8 mouse cellular contexts compared by ENCODE assay signal in the genomic region with DNA sequence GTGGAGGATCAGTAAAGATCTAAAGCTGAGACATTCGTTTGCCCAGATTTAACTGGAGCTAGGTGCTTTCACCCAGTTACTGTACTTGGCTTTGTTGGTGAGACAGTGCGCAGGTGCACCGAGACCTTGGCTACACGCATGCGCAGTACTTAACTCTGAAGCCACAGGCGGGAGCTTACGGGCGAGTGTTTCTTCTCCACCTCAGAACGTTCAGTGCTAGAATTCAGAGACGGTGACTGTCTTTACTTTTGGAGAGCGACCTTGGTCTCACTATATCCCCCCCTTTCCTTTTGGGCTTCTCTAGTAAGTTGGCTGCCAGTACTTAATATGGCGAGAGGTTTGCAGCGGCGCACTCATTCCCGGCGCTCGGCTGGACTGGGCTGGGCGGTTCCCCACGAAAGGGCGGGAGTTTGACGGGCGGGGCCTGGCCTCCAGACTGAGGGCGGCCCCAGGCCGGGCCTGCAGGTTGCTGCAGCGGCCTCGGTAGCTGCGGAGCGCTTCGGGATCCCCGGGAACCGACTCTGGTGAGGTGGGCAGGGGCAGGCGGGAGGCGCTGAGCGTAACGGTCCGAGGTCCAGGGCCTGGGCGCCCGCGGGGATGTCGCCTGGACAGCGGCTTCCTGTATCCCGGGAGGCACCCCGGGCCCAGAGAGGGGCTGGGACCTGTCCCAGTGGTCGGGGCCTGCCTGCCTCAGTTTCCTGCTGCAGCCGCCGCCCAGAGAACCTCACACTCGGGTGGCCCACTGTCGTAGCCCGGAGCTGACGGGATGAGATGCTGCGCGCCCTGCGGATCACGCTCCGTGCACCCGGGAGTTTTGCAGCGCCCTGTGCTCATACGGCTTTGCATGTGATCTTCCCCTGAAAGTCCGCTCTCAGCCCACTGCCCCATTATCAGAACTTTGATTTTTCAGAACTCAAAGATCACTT. TPM values are rescaled to one million over a fixed set of nuclear protein-coding genes. Genes with fewer than 3 reads are reported as not detected.
DNase-seq lines count a peak whose midpoint lies in the region; ATAC-seq and TF ChIP-seq lines count a peak whose summit lies in the region.

A gene (plus strand): TSS at position 325 of the 926 bp plus-strand sequence.

- H3K9ac ChIP-seq in embryonic facial prominence, embryonic 15.5 days = peak within 1 kb of the TSS; percentile 95
- H3K9ac ChIP-seq in kidney, embryonic 14.5 days (ENCODE audit: low read depth, low read length) = peak within 1 kb of the TSS; percentile 96
- peak within 1 kb of the TSS; percentile 99 for H3K9ac ChIP-seq in limb, embryonic 15.5 days

- TF ChIP-seq CTCF in bone marrow, adult 2 months (IDR thresholded peaks at IDR 0.05; ENCODE audit: control insufficient read depth, insufficient read depth, low read length) = no peak

- no peaks in the 10 kb centered on the region; the same call in 1 of the 2 replicates for H3K4me1 ChIP-seq in bone marrow, adult 2 months (ENCODE audit: control insufficient read depth, insufficient read depth, low read length)
- H3K4me1 ChIP-seq in embryonic facial prominence, embryonic 15.5 days = peaks cover 9% of the 10 kb centered on the region; the same call in 1 of the 2 replicates
- H3K4me1 ChIP-seq in kidney, embryonic 14.5 days (ENCODE audit: control insufficient read depth, insufficient read depth, low read length) = peaks cover 5% of the 10 kb centered on the region; the same call in 1 of the 2 replicates
- H3K4me1 ChIP-seq in limb, embryonic 15.5 days = peaks cover 7% of the 10 kb centered on the region

- peak; percentile 96 for ATAC-seq in embryonic facial prominence, embryonic 15.5 days (ENCODE audit: insufficient number of reproducible peaks, low FRiP score, low TSS enrichment, low read depth)
- ATAC-seq in kidney, embryonic 14.5 days (ENCODE audit: low FRiP score, low TSS enrichment) = peak; percentile 98
- peak; percentile 98 for ATAC-seq in limb, embryonic 15.5 days (ENCODE audit: insufficient number of reproducible peaks, low FRiP score, low TSS enrichment, low read depth)

- peak; percentile 81; the same call in 1 of the 2 replicates for TF ChIP-seq POLR2A in bone marrow, adult 2 months (IDR thresholded peaks at IDR 0.05; ENCODE audit: borderline replicate concordance, control insufficient read depth, low read depth, low read length)

- H3K36me3 ChIP-seq in embryonic facial prominence, embryonic 15.5 days = no peaks in the 10 kb centered on the region
- no peaks in the 10 kb centered on the region for H3K36me3 ChIP-seq in kidney, embryonic 14.5 days (ENCODE audit: control insufficient read depth, insufficient read depth, low read length)
- peaks cover 9% of the 10 kb centered on the region; the same call in 1 of the 2 replicates for H3K36me3 ChIP-seq in limb, embryonic 15.5 days

- peak within 1 kb of the TSS; percentile 58 for H3K4me2 ChIP-seq in embryonic facial prominence, embryonic 15.5 days (replicated peaks)
- H3K4me2 ChIP-seq in kidney, embryonic 14.5 days (replicated peaks; ENCODE audit: low read depth, low read length) = peak within 1 kb of the TSS; percentile 60
- peak within 1 kb of the TSS; percentile 56 for H3K4me2 ChIP-seq in limb, embryonic 15.5 days

- peak within 1 kb of the TSS; percentile 83 for H3K4me3 ChIP-seq in bone marrow, adult 2 months (replicated peaks; ENCODE audit: control insufficient read depth, low read depth, low read length)
- H3K4me3 ChIP-seq in embryonic facial prominence, embryonic 15.5 days (replicated peaks) = peak within 1 kb of the TSS; percentile 93
- peak within 1 kb of the TSS; percentile 91 for H3K4me3 ChIP-seq in kidney, embryonic 14.5 days (ENCODE audit: low read length)
- H3K4me3 ChIP-seq in limb, embryonic 15.5 days = peak within 1 kb of the TSS; percentile 95

- no peaks in the 10 kb centered on the region for H3K9me3 ChIP-seq in embryonic facial prominence, embryonic 15.5 days (replicated peaks)
- H3K9me3 ChIP-seq in kidney, embryonic 14.5 days (ENCODE audit: control insufficient read depth, low read length) = no peaks in the 10 kb centered on the region
- H3K9me3 ChIP-seq in limb, embryonic 15.5 days = no peaks in the 10 kb centered on the region

- peak within 1 kb of the TSS; percentile 87 for H3K27ac ChIP-seq in bone marrow, adult 2 months (ENCODE audit: control insufficient read depth, insufficient read depth, low read depth, low read length, poor library complexity)
- peak within 1 kb of the TSS; percentile 90 for H3K27ac ChIP-seq in embryonic facial prominence, embryonic 15.5 days (replicated peaks)
- peak within 1 kb of the TSS; percentile 81 for H3K27ac ChIP-seq in kidney, embryonic 14.5 days (ENCODE audit: low read depth, low read length)
- peak within 1 kb of the TSS; percentile 92 for H3K27ac ChIP-seq in limb, embryonic 15.5 days

- DNase-seq in 416B (ENCODE audit: low read depth) = peak; percentile 95
- peak; percentile 88 to 93 for DNase-seq in heart, adult 9 months (ENCODE audit: low spot score in 2 of 2)
- DNase-seq in monocyte, adult 2 months (ENCODE audit: low read depth in 1 of 2, low spot score in 2 of 2) = peak; percentile 78 to 87
- DNase-seq in spleen, postnatal 36 days (ENCODE audit: low spot score in 2 of 2) = peak; percentile 90

- WGBS in bone marrow, adult 2 months = under 1% methylated on average over 59 of the region's 59 CpGs
- WGBS in embryonic facial prominence, embryonic 15.5 days = under 1% methylated on average over 57 of the region's 59 CpGs
- under 1% methylated on average over 58 of the region's 59 CpGs for WGBS in kidney, embryonic 14.5 days
- under 1% methylated on average over 57 of the region's 59 CpGs for WGBS in limb, embryonic 15.5 days

- H3K27me3 ChIP-seq in embryonic facial prominence, embryonic 15.5 days = no peaks in the 10 kb centered on the region
- H3K27me3 ChIP-seq in kidney, embryonic 14.5 days (ENCODE audit: control insufficient read depth, insufficient read depth, low read length) = no peaks in the 10 kb centered on the region
- no peaks in the 10 kb centered on the region for H3K27me3 ChIP-seq in limb, embryonic 15.5 days

RNA-seq across cellular contexts. Expression of the gene that starts here (rescaled TPM):
- polyA plus RNA-seq in bone marrow, adult 2 months (2011; ENCODE audit: insufficient read depth, insufficient read length, low replicate concordance, missing spikeins) = 24.0 and 39.1 TPM in 2 replicates
- polyA plus RNA-seq in embryonic facial prominence, embryonic 15.5 days (2015; fragmentation: Nextera tagmentation; extraction: Ambion mirVana) = 22.5 and 23.3 TPM in 2 replicates
- 14.1 and 24.4 TPM in 2 replicates for polyA plus RNA-seq in kidney, embryonic 14.5 days (2014; fragmentation: Nextera tagmentation; extraction: Ambion mirVana)
- 22.7 and 24.2 TPM in 2 replicates for polyA plus RNA-seq in limb, embryonic 15.5 days (2015; fragmentation: Nextera tagmentation; extraction: Ambion mirVana)

Comparison
In these comparisons a context has a peak if more than half of its experiments do, and no peak if none do; other contexts are left out.
1. Peak in every context shown above with its lines: DNase-seq, ATAC-seq, H3K4me3 ChIP-seq and H3K27ac ChIP-seq.